Mouse (Mus musculus) CD8-positive naive resting alpha-beta T cell, adult 2 months (primary cell): ENCODE results near the gene Elf2.
"Not testable (repeated sequence)": the region's sequence is repeated elsewhere in the genome, so short reads cannot be mapped to it uniquely, and the experiment has no call there.

Experiments
- DNase-seq, 2 experiments: peaks; one replicate each; pipeline ENCODE4 v3.0.0; 2022; ENCODE audit warnings: low read depth in 2 of 2, low spot score in 2 of 2

The Elf2 gene

DNA sequence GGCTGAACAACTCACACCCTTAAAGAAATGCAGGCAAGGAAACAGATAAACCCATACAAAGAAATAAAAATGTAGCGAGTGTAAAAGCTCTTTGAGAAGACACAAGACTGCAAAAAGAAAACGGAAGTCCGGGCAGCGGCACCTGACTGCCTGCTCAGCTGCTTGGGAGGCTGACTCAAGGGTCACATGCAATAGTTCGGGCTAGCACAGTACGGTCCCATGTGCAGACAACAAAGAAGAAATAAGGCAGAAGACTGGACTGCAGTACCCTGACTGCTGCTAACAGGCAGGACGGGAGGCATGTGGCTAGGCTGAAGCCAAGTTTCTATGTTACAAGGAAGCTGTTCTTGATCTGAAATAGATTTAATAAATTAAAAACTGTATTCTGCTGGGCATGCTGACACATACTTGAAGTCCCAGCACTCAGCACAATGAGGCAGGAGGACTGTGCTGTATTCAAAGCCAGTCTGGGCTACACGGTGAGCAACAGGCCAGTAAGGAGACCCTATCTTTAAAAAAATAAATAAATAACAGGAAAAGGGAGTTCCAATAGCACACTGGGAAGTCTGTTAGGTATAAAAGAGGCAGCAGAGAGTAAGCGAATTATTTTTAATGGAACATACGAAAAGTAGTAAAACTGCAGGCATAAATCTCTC is 7.1 kb downstream of the Elf2 start:
- peak; percentile 9 to 35 for DNase-seq

DNA sequence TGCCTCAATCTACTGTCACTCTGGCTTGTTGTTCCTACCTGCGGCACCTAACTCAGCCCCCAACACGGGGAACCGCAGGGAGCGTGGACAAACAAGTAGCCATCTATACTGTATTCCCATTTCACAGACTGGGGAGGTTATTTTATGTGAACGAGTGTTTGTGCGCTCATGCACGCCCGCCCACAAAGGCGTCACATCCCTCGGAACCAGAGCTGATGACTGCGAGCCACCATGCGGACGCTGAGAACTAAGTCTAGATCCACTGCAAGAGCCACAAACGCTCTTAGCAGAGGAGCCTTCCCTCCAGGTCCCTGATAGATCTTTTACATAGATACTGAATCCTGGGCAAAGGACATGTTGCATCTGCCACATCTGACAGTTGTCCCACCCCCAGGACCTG is 10.4 kb downstream of the Elf2 start:
- no peak for DNase-seq

DNA sequence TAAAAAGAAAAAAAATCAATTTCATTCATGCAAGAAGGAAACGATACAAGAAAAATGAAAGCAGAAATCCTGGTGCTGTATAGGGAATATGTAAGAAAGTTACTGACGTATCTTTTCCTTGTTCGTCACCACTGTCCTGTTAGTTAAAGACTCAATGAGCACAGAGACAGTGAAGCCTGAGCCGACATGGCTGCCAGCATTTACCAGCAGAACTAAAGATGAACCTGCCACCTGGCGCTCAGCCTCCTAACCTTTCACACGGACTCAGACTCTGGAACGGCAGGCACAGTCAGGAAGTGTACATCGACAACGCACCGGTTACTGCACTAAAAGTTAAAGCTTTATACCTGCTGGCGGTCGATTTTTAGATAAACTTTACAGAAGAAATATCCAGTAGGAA is 11.9 kb downstream of the Elf2 start:
- no peak for DNase-seq

DNA sequence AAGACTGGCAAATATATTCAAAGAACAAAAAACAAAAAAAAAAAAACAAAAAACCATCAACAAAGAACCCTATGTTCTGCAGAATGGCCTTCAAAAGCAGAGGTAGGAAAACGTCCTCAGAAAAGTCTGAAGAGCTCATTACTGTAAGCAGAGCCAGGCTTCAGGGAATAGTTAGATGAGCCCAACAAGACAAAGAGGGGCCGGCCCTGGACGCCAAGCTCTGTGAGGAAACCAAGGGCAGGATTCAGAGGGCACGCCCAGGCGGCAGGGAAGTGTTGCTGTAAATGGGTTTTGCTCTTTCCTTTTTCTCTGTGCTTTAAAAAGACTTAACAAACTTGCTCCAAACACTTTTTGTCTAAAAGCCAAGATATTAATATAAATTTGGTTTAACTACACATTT is 12.6 kb downstream of the Elf2 start:
- no peak for DNase-seq

DNA sequence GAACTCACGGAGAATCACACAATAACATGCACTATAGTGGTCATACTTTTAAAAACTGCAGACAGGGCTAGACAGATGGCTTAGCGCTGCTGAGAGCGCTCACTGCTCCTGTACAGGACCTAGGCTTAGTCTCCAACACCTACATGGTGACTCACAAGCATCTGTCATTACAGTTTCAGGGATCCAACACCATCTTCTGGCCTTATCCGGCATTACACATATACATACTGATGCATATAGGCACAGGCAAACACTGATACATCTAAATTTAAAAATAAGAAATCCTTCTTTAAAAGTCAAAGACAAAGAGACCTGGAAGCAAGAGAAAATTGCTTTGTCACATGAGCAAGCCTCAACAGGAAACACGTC is 13.1 kb downstream of the Elf2 start:
- DNase-seq: no peak

DNA sequence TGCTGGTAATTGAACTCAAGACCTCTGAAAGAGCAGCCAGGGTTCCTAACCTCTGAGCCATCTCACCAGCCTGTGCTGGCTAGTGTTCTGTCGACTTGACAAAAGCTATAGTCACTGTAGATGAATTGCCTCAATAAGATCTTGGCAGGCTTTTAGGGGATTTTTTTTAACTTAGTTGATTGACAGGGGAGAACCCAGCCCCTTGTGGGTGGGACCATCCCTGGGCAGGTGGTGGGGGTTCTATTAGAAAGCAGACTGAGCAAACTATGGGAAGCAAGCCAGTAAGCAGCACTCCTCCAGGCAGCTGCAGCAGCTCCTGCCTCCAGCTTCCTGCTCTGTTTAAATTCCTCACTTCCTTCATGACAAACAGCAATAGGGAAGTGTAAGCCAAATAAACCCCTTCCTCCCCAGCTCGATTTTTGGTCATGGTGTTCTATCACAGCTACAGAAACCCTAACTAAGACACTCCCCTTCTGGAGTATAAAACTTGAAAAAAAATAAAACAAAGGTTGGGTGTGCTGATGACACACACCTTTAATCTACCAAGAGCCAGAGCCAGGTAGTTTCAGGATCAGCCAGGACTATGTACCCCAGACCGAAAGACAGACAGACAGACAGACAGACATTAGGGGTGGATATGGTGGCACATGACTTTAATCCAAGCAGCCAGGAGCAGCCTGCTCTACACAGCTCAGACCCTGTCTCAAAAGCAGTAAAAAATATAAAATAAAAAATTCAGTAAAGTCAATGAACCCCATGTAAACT is 13.6 kb downstream of the Elf2 start:
- DNase-seq: no peak

DNA sequence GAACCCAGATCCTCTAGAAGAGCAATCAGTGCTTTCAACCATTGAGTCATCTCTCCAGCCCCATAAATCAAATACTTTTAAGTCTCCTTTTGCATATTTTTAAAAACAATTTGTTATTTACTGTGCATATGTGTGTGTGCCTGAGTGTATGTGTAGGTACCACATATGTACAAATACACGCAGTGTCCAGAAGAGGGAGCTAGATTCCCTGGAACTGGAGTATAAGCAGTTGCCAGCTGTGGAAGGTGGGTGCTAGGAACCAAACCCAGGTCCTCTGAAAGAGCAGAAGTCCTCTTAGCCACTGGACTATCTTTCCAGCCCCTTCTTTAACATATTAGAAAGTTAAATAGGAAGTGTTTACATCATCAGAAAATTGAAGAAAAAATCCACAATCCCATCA is 15.0 kb downstream of the Elf2 start:
- no peak for DNase-seq

DNA sequence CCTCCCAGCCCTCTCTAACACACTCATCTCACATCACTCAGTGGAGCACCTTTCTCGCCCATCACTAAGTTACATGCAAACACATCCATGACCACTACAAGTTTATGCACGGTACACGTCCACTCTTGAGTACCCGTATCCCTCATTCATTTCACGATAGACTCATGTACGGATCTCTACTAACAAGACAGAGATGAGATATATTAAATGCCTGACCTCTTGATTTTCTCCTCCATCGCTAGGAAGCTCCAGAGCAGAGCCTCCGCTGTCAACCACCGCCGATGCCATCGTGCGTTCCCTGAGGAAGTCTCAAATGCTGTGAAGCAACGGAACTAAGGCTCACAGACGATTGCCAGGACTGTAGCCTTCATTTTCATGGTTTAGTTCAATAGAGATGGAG is 17.5 kb downstream of the Elf2 start:
- no peak for DNase-seq

DNA sequence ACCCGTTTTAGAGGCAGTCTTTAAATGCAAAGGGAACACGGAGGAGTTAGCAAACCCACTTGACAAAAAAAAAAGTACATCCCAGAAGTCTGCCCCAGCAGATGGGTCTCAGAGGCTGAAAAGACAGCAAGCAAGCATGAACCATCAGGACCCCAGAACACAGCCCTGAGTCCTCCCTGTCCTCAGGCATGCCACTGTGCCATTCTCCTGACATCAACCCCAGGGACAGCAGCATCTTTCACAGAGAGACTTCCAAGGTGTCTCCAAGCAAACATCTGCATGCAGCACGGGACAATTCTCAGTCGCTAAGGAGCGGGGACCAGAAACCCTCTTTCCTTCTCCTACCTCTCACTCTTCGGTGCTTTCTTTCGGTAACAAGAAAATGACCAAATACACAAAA is 18.1 kb downstream of the Elf2 start:
- no peak for DNase-seq

DNA sequence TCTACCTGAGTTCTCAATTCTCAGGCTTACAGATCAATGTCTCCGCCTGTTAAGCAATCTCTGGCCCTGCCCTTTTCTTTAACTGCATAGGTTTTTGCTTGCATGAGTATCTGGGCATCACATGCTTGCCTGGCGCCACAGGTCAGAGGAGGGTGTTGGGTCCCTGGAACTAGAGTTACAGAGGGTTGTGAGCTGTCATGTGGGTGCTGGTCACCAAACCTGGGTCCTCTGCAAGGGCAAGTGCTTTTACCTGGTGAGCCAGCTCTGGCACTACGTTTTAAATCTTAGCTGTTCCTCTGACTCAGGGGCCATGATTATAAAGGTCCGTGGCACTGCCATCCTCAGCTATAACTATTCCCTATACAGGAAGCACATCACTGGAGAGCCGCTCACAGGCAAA is 19.3 kb downstream of the Elf2 start:
- DNase-seq: no peak

DNA sequence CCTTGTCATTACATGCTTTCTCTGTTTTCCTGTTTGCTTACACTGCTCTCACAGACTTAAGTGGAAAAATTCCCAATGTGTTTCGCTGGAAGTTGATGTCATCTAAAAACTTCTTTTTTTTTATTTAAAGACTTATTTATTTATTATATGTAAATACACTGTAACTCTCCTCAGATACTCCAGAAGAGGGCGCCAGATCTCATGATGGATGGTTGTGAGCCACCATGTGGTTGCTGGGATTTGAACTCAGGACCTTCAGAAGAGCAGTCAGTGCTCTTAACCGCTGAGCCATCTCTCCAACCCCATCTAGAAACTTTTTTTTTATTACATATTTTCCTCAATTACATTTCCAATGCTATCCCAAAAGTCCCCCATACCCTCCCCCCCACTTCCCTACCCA is 22.4 kb downstream of the Elf2 start:
- not testable (repeated sequence) for DNase-seq

DNA sequence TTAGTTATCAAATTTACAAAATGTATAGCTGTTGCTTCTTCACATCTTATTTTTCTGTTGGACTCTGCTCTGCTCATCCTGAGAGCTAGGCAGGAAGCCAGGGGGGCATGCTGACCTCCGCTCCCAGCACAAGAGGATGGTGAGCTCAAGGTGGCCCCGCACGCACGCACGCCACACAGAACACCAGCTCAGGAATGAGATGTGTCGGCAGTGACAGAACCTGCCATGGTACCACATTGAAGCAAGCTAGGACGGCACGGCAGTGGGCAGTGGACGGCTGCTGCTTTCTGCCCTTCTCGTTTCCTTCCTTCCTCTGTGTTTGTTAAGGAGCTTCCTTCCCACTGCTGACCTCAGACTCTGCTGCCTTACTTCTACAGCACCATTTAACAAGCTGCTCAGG is 23.6 kb downstream of the Elf2 start:
- DNase-seq: no peak

DNA sequence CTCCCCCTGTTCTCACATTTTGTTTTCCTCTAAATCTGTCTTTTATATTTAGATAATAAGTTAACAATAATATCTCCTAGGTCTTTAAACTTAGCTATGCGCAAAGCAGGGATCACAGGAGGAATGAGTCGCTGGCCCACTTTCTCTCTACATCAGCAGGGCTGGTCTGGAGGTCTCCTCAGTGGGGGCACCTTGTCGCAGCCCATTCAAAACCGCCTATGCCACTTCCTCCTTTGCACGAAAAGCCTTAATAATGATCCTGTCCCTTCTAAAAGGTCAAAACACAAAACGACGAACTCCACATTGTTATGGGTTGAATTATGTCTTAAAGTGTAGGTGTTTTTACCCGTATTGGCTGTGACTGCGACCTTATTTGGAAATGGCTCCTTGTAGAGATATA is 28.8 kb downstream of the Elf2 start:
- DNase-seq: no peak

DNA sequence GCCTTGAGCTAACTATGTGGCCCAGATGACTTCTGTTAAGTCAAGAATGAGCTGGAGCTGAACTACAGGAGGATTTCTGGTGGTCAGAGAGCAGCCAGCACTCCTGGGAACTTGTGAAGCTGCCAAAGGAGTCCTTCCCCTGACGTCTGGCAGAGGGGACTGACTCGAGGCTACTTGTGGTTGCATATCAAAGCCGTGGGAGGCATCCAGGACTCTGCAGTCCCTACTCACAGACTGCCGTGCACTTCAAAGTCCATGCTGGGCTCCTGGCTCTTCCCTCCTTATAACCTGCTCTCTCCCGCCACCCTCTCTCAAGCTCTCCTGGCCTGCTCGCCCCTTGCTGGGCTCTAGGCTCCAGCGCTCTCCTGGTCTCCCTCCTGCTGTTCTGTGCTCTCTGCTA is 30.4 kb downstream of the Elf2 start:
- no peak for DNase-seq

DNA sequence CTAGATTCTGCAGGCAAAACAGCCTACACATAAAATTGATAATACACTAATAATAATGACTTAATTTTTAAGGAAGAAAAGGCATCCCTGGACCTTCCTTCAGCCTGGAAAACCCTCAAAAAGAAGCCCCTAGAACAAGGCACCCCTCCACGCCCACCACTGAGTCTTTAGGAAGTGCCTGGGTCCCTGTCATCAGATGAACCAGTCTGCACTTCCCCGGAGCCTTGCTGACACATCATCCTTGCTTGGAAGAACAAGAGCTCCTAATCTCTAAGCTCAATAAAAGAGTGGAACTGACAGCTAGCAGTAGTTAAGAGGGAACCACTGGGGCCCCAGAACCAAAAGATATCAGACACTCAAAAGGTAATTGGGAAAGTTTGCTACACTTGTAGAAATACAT is 33.8 kb downstream of the Elf2 start:
- DNase-seq: no peak

DNA sequence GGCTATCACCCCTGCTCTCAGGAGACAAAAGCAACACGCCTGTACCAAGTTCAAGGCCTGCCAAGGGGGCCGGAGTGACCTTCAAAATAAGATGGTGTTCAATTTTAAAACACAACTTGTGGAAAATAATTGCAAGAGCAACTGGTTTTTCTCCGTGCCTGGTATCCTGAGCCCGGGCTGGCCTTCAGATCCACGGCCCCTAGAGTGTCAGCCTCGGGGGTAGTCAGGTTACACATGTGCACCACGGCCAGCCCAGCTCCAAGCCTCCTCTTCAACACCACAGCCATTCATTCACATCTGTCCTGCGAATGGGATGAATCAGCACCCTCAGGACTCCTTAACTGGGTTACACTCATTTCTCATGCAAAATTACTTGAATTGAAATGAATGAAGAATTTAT is 34.5 kb downstream of the Elf2 start:
- DNase-seq: no peak

DNA sequence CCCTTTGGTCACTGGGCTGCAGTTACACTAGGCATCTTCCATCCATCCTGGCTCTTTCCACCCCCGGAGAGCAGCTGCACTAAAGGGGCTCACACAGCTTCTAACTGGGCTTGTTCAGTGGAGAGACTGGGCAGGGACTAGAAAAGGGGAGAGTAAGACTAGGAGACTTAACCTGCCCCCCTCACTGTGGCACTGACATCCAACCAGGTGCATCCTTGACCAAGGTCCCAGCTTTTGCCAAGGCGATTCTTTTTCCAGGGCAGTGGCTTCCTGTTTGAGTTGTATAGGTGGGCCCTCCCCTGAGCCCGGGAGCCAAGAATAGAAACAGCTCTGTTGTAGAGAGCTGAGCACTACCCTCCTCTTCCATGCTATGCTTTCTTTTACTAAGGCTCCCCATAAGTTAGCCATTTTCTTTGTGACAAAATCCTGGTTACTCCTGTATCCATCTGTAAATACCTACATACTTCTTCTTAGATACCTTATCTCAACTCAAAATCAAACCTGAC is 37.4 kb downstream of the Elf2 start:
- no peak for DNase-seq

DNA sequence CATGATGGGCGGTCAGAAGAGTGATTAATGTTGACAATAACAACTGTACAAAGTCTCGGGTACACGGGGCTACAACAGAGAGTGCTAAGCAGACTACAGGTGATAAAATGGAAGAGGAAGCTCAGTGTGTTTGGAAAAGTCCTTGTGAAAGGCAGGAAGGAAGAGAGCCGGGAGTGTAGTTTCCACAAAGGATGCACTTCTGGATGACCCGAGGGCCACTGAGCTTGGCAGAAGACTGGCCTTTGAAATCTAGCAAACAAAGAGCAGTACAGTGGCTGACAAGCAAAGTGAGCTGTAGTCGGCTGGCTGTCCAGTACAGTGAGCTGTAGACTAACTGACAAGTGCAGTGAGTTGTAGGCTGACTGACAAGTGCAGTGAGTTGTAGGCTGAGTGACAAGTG is 38.9 kb downstream of the Elf2 start:
- DNase-seq: no peak

DNA sequence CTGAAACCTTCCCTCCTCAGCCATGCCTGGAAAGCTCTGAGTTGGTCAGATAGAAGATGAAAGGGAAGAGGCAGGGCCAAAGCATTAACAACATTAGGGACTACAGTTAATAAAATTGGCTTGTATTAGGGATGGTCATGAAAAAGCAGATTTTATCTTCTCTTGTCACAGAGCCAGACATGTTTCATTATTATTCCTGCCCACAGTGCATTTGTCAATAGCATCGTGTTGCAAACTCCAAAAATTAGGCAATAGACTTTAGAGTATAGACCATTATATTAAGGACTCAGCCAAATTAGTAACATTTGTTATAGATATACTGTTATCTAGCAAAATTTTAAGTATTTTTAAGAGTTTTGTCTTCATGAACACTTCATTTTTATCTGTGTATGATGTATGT is 43.7 kb downstream of the Elf2 start:
- no peak for DNase-seq

DNA sequence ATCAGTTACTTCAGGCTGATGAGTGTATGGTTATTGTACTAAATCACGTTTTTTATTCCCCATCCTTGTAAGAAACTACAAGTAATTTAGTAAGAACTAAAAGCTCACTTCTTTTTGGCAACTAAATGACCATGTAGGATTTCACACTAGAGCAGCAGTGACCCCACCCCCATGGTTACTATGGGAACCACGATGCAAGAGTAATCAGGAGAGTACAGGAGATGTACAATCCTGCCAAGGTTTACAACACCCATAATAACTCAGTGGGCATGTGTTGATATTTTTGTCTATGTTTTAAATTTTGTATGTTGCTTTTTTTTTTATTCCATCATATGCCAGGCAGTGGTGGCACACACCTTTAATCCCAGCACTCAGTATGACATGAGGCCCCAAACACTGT is 45.2 kb downstream of the Elf2 start:
- no peak for DNase-seq

DNA sequence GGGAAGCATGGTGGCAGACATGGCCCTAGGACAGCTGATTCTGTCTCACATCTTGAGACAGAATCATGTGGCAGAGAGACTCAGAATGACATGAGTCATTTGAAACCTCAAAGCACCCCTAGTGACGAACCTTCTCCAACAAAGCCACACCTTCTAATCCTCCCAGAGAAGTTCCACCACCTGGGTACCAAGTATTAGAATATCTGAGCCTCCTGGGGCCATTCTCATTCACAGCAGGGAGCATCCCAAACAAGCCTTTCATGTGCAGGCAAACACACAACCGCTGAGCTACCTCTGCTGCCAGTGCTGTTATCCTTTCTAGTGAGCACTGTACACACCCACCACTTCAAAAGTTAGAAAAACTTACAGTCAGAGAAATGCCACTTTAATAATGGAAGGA is 46.2 kb downstream of the Elf2 start:
- DNase-seq: no peak

DNA sequence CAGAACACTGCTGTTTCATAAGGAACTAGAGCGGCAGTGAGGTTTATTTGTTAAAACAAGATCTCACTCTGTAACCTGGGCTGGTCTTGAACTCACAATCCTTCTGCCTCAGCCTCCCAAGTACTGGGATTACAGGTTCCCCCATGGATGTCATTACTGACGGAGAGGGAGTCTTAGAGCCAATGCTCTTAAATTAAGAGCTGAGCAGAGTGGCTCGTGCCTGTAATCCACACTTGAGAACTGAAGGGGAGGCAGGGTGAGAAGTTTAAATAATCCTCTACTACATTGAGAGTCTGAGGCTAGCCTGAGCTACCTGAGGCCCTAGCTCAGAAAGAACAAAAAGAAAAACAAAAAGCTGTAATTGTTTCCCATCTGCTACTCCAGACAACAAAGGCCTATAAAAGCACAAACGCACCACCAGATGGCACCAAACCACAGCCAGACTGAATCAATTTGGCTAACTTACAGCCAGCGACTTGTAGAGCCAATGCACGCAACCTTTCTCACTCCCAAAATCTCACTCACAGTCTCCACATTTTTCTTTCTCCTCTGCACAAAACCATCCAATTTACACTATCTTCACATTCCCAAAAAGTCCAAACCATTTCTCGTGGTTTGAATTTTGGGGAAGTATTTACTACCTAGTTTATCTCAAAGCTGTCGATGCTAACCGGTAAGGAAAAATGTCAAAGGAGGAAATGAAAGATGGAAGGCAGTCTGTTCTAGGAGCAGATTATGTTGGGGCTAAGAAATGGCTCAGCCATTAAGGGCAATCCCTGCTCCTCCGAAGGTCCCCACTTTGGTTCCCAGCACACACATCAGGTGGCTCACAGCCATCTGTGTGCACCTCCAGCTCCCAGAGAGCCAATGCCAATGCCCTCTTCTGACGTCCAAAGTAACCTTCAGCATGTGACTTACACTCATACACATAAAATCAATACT is 51.3 kb downstream of the Elf2 start:
- DNase-seq: peak; percentile 69 to 84
